Mouse (Mus musculus) midbrain, embryonic 11.5 days (tissue): ENCODE results near the gene Col6a2. TPM values are rescaled to one million over a fixed set of nuclear protein-coding genes. Genes with fewer than 3 reads are reported as not detected.

Source experiments
- ATAC-seq: fragments of 200-750 bp; cut with Nextera tagmentation; 2 replicates; pipeline ENCODE4 v1.8.0; 2017; ENCODE audit warnings: moderate TSS enrichment, moderate library complexity; ENCODE audit not compliant: low FRiP score
- DNase-seq: peaks from one replicate; pipeline ENCODE4 v3.0.0; 2015; ENCODE audit warnings: low spot score; ENCODE audit errors: missing footprints
- H3K27ac ChIP-seq: fragments of 300-500 bp; sonication (generic); 2 replicates; pipeline ENCODE4 v1.5.1; 2014; ENCODE audit warnings: low read depth, low read length
- H3K27me3 ChIP-seq: fragments of 300-500 bp; sonication (generic); 2 replicates; pipeline ENCODE4 v1.6.1; 2014; ENCODE audit warnings: mild to moderate bottlenecking, low read length, moderate library complexity, mixed read lengths; ENCODE audit not compliant: control insufficient read depth, insufficient read depth
- H3K36me3 ChIP-seq: fragments of 300-500 bp; sonication (generic); 2 replicates; pipeline ENCODE4 v1.6.1; 2014; ENCODE audit warnings: mild to moderate bottlenecking, low read length, moderate library complexity, mixed read lengths; ENCODE audit not compliant: control insufficient read depth, insufficient read depth
- H3K4me1 ChIP-seq: fragments of 300-500 bp; sonication (generic); 2 replicates; pipeline ENCODE4 v1.6.1; 2014; ENCODE audit warnings: low read length; ENCODE audit not compliant: control insufficient read depth, insufficient read depth
- H3K4me2 ChIP-seq: fragments of 300-500 bp; sonication (generic); 2 replicates; pipeline ENCODE4 v1.6.1; 2014; ENCODE audit warnings: mild to moderate bottlenecking, moderate library complexity
- H3K4me3 ChIP-seq: fragments of 300-500 bp; sonication (generic); 2 replicates; pipeline ENCODE4 v1.5.1; 2014; ENCODE audit warnings: low read depth, low read length
- H3K9ac ChIP-seq: fragments of 300-500 bp; sonication (generic); 2 replicates; pipeline ENCODE4 v1.6.1; 2014; ENCODE audit warnings: low read length
- H3K9me3 ChIP-seq: fragments of 300-500 bp; sonication (generic); 2 replicates; pipeline ENCODE4 v1.6.1; 2016; ENCODE audit warnings: low read length; ENCODE audit not compliant: control insufficient read depth
- WGBS: fragments of 180-500 bp; shearing (Covaris S2); extraction: QIAGEN DNeasy Blood & Tissue Kit; methylation state at CpG from one replicate; pipeline ENCODE4 v1.1.7; 2014; 5-methylcytosine and 5-hydroxymethylcytosine counted together
- polyA plus RNA-seq: library from polyadenylated mRNA; unstranded; fragments of >200 nt; fragmentation: Nextera tagmentation; extraction: Ambion mirVana; gene quantifications from 2 replicates; pipeline ENCODE4 v1.2.1, GENCODE M21; 2014

Col6a2 gene
- polyA plus RNA-seq, 1 experiment from 2014 or later: 10.7 TPM

DNA sequence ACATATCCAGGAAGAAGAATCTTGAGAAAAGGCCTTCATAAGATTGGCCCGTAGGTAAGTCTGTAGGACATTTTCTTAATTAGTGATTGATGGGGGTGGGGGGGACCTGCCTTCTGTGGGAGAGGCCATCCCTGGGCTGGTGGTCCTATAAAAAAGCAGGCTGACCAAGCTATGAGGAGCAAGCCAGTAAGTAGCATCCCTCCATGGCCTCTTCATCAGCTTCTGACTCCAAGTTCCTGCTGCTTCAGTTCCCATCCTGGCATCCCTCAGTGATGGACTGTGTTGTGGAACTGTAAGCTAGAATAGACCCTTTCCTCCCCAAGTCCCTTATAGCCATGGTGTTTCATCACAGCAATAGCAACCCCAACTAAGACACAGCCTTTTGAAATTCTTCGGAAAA lies 16.5 kb upstream of the Col6a2 start:
- Histone ChIP-seq H3K4me3 (no peak overlapping the region), H3K27me3 (no peaks in the 10 kb centered on the region), H3K4me1 (no peaks in the 10 kb centered on the region), H3K36me3 (no peaks in the 10 kb centered on the region), H3K9ac (no peak overlapping the region), H3K9me3 (no peaks in the 10 kb centered on the region), H3K4me2 (no peak overlapping the region), H3K27ac (no peak overlapping the region)
- WGBS: 89% methylated on average over 2 of the region's 2 CpGs
- DNase-seq (no peak), ATAC-seq (no peak)

DNA sequence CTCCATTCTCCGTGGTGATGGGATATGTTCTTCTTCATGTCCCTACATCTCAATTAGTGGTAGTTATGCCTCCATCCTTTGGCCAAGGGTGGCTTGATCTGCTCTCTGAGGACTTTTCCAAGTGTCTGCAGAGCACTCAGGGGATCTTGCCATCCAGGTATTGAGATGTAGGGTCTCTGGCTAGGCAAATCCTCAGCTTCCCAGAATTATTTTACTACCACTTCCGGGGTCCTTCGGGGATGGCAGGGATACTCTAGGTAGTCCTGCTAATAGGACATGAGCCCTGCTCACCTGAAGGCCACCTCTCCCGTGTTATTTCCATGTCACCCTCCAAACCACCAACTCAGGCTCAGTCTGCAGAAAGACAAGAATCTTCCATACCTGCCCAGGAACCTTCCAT lies 13.2 kb upstream of the Col6a2 start:
- no peaks in the 10 kb centered on the region for H3K4me1 ChIP-seq
- H3K27ac ChIP-seq: no peak overlapping the region
- H3K4me3 ChIP-seq: no peak overlapping the region
- no peaks in the 10 kb centered on the region for H3K36me3 ChIP-seq
- ATAC-seq: no peak
- no peak overlapping the region for H3K9ac ChIP-seq
- no peak overlapping the region for H3K4me2 ChIP-seq
- H3K9me3 ChIP-seq: no peaks in the 10 kb centered on the region
- H3K27me3 ChIP-seq: no peaks in the 10 kb centered on the region
- WGBS: 90% methylated on average over 4 of the region's 4 CpGs
- DNase-seq: no peak

DNA sequence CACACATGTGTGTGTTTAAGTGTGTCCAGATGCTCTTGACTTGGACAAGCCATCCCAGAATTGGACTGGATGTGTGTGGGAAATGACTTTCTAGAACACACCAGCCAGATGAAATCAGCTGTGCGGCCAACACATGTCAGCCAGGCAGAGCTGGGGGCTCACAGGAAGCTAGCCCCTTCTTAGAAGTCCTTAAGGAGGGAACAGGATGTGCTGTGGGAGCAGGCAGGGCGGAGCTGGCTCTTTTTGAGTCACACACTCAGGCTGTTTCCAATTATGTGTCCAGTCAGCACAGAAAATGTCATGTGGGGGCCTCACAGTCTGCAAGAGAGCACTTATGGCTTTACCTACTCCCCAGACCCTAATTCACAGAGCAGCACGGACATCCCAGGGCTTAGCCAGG lies 12.6 kb upstream of the Col6a2 start:
- no peak for DNase-seq

DNA sequence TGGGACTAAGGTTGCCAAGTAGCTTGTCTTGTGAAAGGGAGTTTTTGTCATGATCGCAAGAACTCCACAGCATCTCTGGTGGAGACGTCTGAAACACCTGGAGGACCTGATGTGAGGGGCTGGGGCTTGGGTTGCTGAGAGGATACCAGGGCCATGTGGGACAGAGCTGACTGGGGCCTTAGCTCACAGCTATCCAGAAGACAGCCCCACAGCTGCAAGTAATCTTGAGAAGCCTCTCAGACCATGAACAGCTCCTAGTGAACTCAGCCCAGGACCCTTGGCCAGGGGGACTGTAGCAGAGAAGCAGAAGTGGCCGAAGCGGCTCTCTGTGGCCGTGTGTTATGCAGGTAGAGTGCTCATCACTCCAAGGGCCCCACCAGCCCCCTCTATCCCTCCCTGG lies 11.2 kb upstream of the Col6a2 start:
- H3K36me3 ChIP-seq: no peaks in the 10 kb centered on the region
- H3K9me3 ChIP-seq: no peaks in the 10 kb centered on the region
- no peak overlapping the region for H3K9ac ChIP-seq
- no peak overlapping the region for H3K4me3 ChIP-seq
- H3K27me3 ChIP-seq: no peaks in the 10 kb centered on the region
- WGBS: 83% methylated on average over 5 of the region's 5 CpGs
- no peaks in the 10 kb centered on the region for H3K4me1 ChIP-seq
- ATAC-seq (no peak), DNase-seq (no peak)
- no peak overlapping the region for H3K27ac ChIP-seq
- H3K4me2 ChIP-seq: no peak overlapping the region

More for the DNA sequence above, 12.6 kb upstream of the Col6a2 start:
- Histone ChIP-seq H3K27me3 (no peaks in the 10 kb centered on the region), H3K27ac (no peak overlapping the region), H3K4me1 (no peaks in the 10 kb centered on the region), H3K9me3 (no peaks in the 10 kb centered on the region), H3K4me2 (no peak overlapping the region), H3K36me3 (no peaks in the 10 kb centered on the region), H3K4me3 (no peak overlapping the region), H3K9ac (no peak overlapping the region)
- ATAC-seq: no peak
- 69% methylated on average over 3 of the region's 3 CpGs for WGBS

- Histone ChIP-seq H3K27ac (no peak overlapping the region), H3K4me3 (no peak overlapping the region), H3K27me3 (no peaks in the 10 kb centered on the region), H3K36me3 (no peaks in the 10 kb centered on the region), H3K4me1 (no peaks in the 10 kb centered on the region), H3K4me2 (no peak overlapping the region), H3K9ac (no peak overlapping the region), H3K9me3 (no peaks in the 10 kb centered on the region)
- no peak for ATAC-seq
- WGBS: 54% methylated on average over 7 of the region's 7 CpGs
- no peak for DNase-seq
These were observed 10.7 kb upstream of the Col6a2 start for GRCm38 (mm10) chr10:76634094-76634571.

GRCm38 (mm10) chr10:76632630-76633029 lies 9.2 kb upstream of the Col6a2 start:
- no peak overlapping the region for H3K4me3 ChIP-seq
- H3K36me3 ChIP-seq: no peaks in the 10 kb centered on the region
- H3K9me3 ChIP-seq: no peaks in the 10 kb centered on the region
- H3K4me2 ChIP-seq: no peak overlapping the region
- whole genome bisulfite sequencing: 85% methylated on average over 8 of the region's 8 CpGs
- no peaks in the 10 kb centered on the region for H3K4me1 ChIP-seq
- DNase-seq: no peak
- ATAC-seq: no peak
- H3K27me3 ChIP-seq: no peaks in the 10 kb centered on the region
- no peak overlapping the region for H3K27ac ChIP-seq
- no peak overlapping the region for H3K9ac ChIP-seq

- WGBS: 84% methylated on average over 1 of the region's 1 CpGs
These were observed 7.2 kb upstream of the Col6a2 start for GRCm38 (mm10) chr10:76630657-76631056.

GRCm38 (mm10) chr10:76627714-76628113 lies 4.3 kb upstream of the Col6a2 start:
- Histone ChIP-seq H3K27me3 (no peaks in the 10 kb centered on the region), H3K9me3 (no peaks in the 10 kb centered on the region)
- no peak for ATAC-seq

More at GRCm38 (mm10) chr10:76630657-76631056, 7.2 kb upstream of the Col6a2 start:
- H3K9ac ChIP-seq: no peak overlapping the region
- no peaks in the 10 kb centered on the region for H3K27me3 ChIP-seq
- no peaks in the 10 kb centered on the region for H3K9me3 ChIP-seq
- no peaks in the 10 kb centered on the region for H3K36me3 ChIP-seq
- no peak overlapping the region for H3K4me2 ChIP-seq
- no peak overlapping the region for H3K4me3 ChIP-seq
- no peaks in the 10 kb centered on the region for H3K4me1 ChIP-seq
- ATAC-seq (no peak), DNase-seq (no peak)
- no peak overlapping the region for H3K27ac ChIP-seq

DNA sequence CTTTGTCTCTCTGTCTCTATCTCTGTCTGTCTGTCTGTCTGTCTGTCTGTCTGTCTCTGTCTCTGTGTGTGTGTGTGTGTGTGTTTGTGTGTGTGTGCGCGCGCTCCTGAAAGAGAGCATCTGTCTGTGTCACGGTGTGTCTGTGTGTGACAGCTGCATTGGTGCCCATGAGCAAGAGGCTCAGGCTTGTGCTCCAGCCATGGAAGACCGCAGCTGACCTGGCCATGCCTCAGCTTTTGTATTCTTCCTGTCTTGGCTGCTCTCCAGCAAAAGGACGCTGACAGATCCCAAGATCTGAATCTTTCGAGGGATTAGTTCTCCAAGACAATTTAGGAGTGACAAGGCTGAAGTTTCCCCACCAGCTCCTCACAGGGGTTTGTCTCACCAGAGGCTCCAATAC lies 1.5 kb upstream of the Col6a2 start:
- Histone ChIP-seq H3K36me3 (no peaks in the 10 kb centered on the region), H3K27me3 (no peaks in the 10 kb centered on the region), H3K4me1 (no peaks in the 10 kb centered on the region), H3K9me3 (no peaks in the 10 kb centered on the region), H3K27ac (no peak overlapping the region), H3K4me2 (no peak overlapping the region), H3K4me3 (no peak overlapping the region), H3K9ac (no peak overlapping the region)
- ATAC-seq: no peak
- 77% methylated on average over 7 of the region's 7 CpGs for WGBS
- no peak for DNase-seq

More at GRCm38 (mm10) chr10:76627714-76628113, 4.3 kb upstream of the Col6a2 start:
- Histone ChIP-seq H3K36me3 (no peaks in the 10 kb centered on the region), H3K27ac (no peak overlapping the region), H3K9ac (no peak overlapping the region), H3K4me1 (no peaks in the 10 kb centered on the region), H3K4me3 (no peak overlapping the region), H3K4me2 (no peak overlapping the region)
- no peak for DNase-seq
- WGBS: 84% methylated on average over 5 of the region's 5 CpGs
